Mouse (Mus musculus): ENCODE data around the gene Rpap2. TPM values are rescaled to one million over a fixed set of nuclear protein-coding genes. Genes with fewer than 3 reads are reported as not detected.

Gene Rpap2
- 15.5 and 17.5 TPM in 2 replicates for total RNA-seq (2014; rRNA removed)
- polyA plus RNA-seq (2015; fragmentation: Nextera tagmentation; extraction: Ambion mirVana): 21.4 and 25.2 TPM in 2 replicates

DNA sequence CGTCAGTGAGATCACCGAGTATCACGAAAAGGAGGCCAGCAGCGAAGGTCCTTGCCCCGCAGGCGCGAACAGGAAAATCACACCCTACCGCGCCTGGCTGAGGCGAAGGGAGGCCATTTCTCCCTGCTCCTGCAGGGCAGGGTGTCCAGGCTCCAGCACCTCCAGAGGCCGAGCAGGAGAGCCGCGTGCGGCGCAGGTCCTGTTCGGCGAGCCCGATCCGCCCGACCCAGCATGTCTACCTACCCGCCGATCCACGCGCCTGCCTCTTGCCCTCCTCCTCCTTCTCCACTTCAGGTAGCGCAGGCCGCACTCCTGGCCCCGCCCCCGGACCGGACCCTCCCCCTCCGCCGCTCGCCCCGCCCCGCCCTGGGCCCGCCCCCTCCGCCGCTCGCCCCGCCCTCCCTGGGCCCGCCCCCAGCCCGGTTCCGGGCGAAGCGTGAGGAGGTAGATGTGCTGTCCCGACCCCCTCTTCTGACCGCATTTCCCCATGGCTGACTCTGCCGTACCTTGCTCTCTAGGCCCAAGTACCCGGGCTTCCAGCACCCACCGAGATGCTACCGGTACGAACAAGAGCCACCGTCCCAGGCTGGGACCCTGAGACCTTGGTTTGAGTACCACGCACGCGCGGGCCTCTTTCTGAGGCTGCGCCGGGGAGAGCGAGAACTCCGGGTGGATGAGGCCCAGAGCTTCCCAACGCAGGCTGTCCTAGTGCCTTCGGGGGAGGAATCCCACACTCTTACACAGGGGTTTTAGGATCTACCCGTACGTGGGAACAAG lies at the start of gene Rpap2, which contains the start of gene Glmn:
TSS of gene Rpap2 (plus strand) at position 73 of the 777 bp plus-strand sequence.
TSS of gene Glmn (minus strand) at position 588 of the 777 bp plus-strand sequence.
- H3K27me3 ChIP-seq (ENCODE audit: insufficient read depth, low read length): no peaks in the 10 kb centered on the region
- DNase-seq (ENCODE audit: low spot score) (peak; percentile 89), ATAC-seq (ENCODE audit: low FRiP score) (peak; percentile 96)
- 0 out of 2 replicates have a peak, but pooled peaks cover 3% of the 10 kb centered on the region for H3K36me3 ChIP-seq (ENCODE audit: insufficient read depth, low read length)
- TF ChIP-seq CTCF (IDR thresholded peaks at IDR 0.05): no peak
- H3K9ac ChIP-seq (replicated peaks; ENCODE audit: low read length, poor library complexity, severe bottlenecking): peak within 1 kb of the TSS; percentile 73
- peak within 1 kb of the TSS; percentile 75 for H3K4me3 ChIP-seq (ENCODE audit: low read depth, low read length)
- H3K27ac ChIP-seq (ENCODE audit: low read depth, low read length): peak within 1 kb of the TSS; percentile 88
- no peaks in the 10 kb centered on the region for H3K9me3 ChIP-seq (ENCODE audit: low read length)
- no peaks in the 10 kb centered on the region for H3K4me1 ChIP-seq (ENCODE audit: insufficient read depth, low read length)
- peak within 1 kb of the TSS; percentile 57 for H3K4me2 ChIP-seq (ENCODE audit: low read depth, low read length, poor library complexity, severe bottlenecking)
- under 1% methylated on average over 42 of the region's 64 CpGs for WGBS

GRCm38 (mm10) chr5:107547955-107548354 lies 49.2 kb upstream of the Rpap2 start:
- DNase-seq (ENCODE audit: low spot score) (no peak), ATAC-seq (ENCODE audit: low FRiP score) (no peak)
- Histone ChIP-seq H3K4me3 (ENCODE audit: low read depth, low read length) (no peak overlapping the region), H3K27ac (ENCODE audit: low read depth, low read length) (no peak overlapping the region), H3K4me1 (ENCODE audit: insufficient read depth, low read length) (no peaks in the 10 kb centered on the region), H3K9me3 (ENCODE audit: low read length) (no peaks in the 10 kb centered on the region), H3K36me3 (ENCODE audit: insufficient read depth, low read length) (peaks cover 19% of the 10 kb centered on the region), H3K9ac (replicated peaks; ENCODE audit: low read length, poor library complexity, severe bottlenecking) (no peak overlapping the region), H3K27me3 (ENCODE audit: insufficient read depth, low read length) (no peaks in the 10 kb centered on the region), H3K4me2 (ENCODE audit: low read depth, low read length, poor library complexity, severe bottlenecking) (no peak overlapping the region)
- no peak for TF ChIP-seq CTCF (IDR thresholded peaks at IDR 0.05)
- 88% methylated on average over 3 of the region's 3 CpGs for WGBS

- no peak overlapping the region for H3K27ac ChIP-seq (ENCODE audit: low read depth, low read length)
- peaks cover 19% of the 10 kb centered on the region for H3K36me3 ChIP-seq (ENCODE audit: insufficient read depth, low read length)
- no peak for ATAC-seq (ENCODE audit: low FRiP score)
- WGBS: 95% methylated on average over 3 of the region's 3 CpGs
- H3K9ac ChIP-seq (replicated peaks; ENCODE audit: low read length, poor library complexity, severe bottlenecking): no peak overlapping the region
- no peak overlapping the region for H3K4me3 ChIP-seq (ENCODE audit: low read depth, low read length)
- no peak overlapping the region for H3K4me2 ChIP-seq (ENCODE audit: low read depth, low read length, poor library complexity, severe bottlenecking)
- no peaks in the 10 kb centered on the region for H3K9me3 ChIP-seq (ENCODE audit: low read length)
- no peak for DNase-seq (ENCODE audit: low spot score)
- no peaks in the 10 kb centered on the region for H3K4me1 ChIP-seq (ENCODE audit: insufficient read depth, low read length)
- no peak for TF ChIP-seq CTCF (IDR thresholded peaks at IDR 0.05)
- no peaks in the 10 kb centered on the region for H3K27me3 ChIP-seq (ENCODE audit: insufficient read depth, low read length)
These were observed 48.7 kb upstream of the Rpap2 start for GRCm38 (mm10) chr5:107548444-107548843.

GRCm38 (mm10) chr5:107554336-107554735 lies 42.8 kb upstream of the Rpap2 start:
- no peak overlapping the region for H3K9ac ChIP-seq (replicated peaks; ENCODE audit: low read length, poor library complexity, severe bottlenecking)
- H3K4me3 ChIP-seq (ENCODE audit: low read depth, low read length): no peak overlapping the region
- H3K4me2 ChIP-seq (ENCODE audit: low read depth, low read length, poor library complexity, severe bottlenecking): no peak overlapping the region
- no peaks in the 10 kb centered on the region for H3K4me1 ChIP-seq (ENCODE audit: insufficient read depth, low read length)
- no peak for TF ChIP-seq CTCF (IDR thresholded peaks at IDR 0.05)
- DNase-seq (ENCODE audit: low spot score) (no peak), ATAC-seq (ENCODE audit: low FRiP score) (no peak)
- no peak overlapping the region for H3K27ac ChIP-seq (ENCODE audit: low read depth, low read length)
- H3K9me3 ChIP-seq (ENCODE audit: low read length): no peaks in the 10 kb centered on the region
- WGBS: 88% methylated on average over 5 of the region's 5 CpGs
- H3K36me3 ChIP-seq (ENCODE audit: insufficient read depth, low read length): peaks cover 25% of the 10 kb centered on the region
- H3K27me3 ChIP-seq (ENCODE audit: insufficient read depth, low read length): no peaks in the 10 kb centered on the region

DNA sequence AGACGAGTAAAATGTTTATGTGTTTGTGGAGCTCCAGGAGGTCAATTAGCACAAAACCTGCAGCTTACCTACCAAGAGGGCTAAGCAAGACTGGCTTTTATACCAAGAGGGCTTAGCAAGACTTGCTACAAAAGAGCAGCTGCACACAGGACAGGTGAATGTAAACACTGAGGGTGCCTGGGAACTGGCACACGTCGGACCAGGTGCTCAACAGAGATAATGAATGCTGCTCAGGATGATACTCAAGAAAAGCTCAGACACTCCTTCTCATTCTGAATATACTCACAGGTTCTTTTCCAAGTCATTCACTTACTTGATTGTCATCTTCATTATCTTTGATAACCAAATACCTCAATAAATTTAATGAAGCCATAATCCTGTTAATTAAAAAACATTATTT lies 40.2 kb upstream of the Rpap2 start:
- Histone ChIP-seq H3K27ac (ENCODE audit: low read depth, low read length) (no peak overlapping the region), H3K4me2 (ENCODE audit: low read depth, low read length, poor library complexity, severe bottlenecking) (no peak overlapping the region), H3K4me3 (ENCODE audit: low read depth, low read length) (no peak overlapping the region), H3K9ac (replicated peaks; ENCODE audit: low read length, poor library complexity, severe bottlenecking) (no peak overlapping the region), H3K9me3 (ENCODE audit: low read length) (no peaks in the 10 kb centered on the region), H3K4me1 (ENCODE audit: insufficient read depth, low read length) (no peaks in the 10 kb centered on the region), H3K36me3 (ENCODE audit: insufficient read depth, low read length) (peaks cover 29% of the 10 kb centered on the region), H3K27me3 (ENCODE audit: insufficient read depth, low read length) (no peaks in the 10 kb centered on the region)
- TF ChIP-seq CTCF (IDR thresholded peaks at IDR 0.05): no peak
- DNase-seq (ENCODE audit: low spot score): no peak
- WGBS: 89% methylated on average over 3 of the region's 3 CpGs
- no peak for ATAC-seq (ENCODE audit: low FRiP score)

DNA sequence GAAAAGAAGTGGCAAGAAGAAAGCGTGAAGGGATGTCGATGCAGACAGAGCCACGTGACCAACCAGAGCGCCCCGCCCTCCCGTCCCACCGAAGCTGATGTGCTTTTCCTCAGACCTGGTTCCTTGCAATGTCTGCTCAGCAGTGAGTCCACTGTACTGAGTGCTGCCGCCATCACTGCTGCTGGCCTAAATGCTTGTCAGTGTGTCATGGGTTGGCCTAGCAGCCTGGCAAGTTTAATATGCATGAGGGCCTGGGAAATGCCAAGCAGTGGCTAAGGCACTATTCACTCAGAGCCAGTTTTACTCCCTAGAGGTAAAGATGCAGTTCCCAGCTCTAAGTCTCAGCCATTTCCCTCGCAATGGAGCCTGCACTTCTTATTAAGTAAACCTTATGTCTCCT lies 28.0 kb upstream of the Rpap2 start:
- TF ChIP-seq CTCF (IDR thresholded peaks at IDR 0.05): no peak
- H3K27ac ChIP-seq (ENCODE audit: low read depth, low read length): no peak overlapping the region
- DNase-seq (ENCODE audit: low spot score) (peak; percentile 46), ATAC-seq (ENCODE audit: low FRiP score) (peak; percentile 70)
- peaks cover 36% of the 10 kb centered on the region for H3K36me3 ChIP-seq (ENCODE audit: insufficient read depth, low read length)
- no peak overlapping the region for H3K4me3 ChIP-seq (ENCODE audit: low read depth, low read length)
- H3K9ac ChIP-seq (replicated peaks; ENCODE audit: low read length, poor library complexity, severe bottlenecking): no peak overlapping the region
- no peak overlapping the region for H3K4me2 ChIP-seq (ENCODE audit: low read depth, low read length, poor library complexity, severe bottlenecking)
- no peaks in the 10 kb centered on the region for H3K9me3 ChIP-seq (ENCODE audit: low read length)
- WGBS: 83% methylated on average over 9 of the region's 9 CpGs
- H3K4me1 ChIP-seq (ENCODE audit: insufficient read depth, low read length): no peaks in the 10 kb centered on the region
- no peaks in the 10 kb centered on the region for H3K27me3 ChIP-seq (ENCODE audit: insufficient read depth, low read length)
